Mouse (Mus musculus) heart, embryonic 14.5 days (tissue): ENCODE data around the gene Zfp292. TPM values are rescaled to one million over a fixed set of nuclear protein-coding genes. Genes with fewer than 3 reads are reported as not detected.

Experiments used
- ATAC-seq: fragments of 200-750 bp; cut with Nextera tagmentation; 2 replicates; pipeline ENCODE4 v1.8.0; 2017; ENCODE audit warnings: low read depth, moderate TSS enrichment; ENCODE audit not compliant: insufficient number of reproducible peaks, insufficient read depth, low FRiP score
- H3K27ac ChIP-seq, 2 experiments: fragments of 200-500 bp in 1 of 2; fragments of 300-500 bp in 1 of 2; sonication (generic) in 1 of 2; replicated peaks in 1 of 2; 2 replicates each; pipeline ENCODE4 v1.5.1; 2012 to 2014; ENCODE audit warnings: low read depth in 2 of 2, low read length in 2 of 2, control low read depth in 1 of 2, mild to moderate bottlenecking in 1 of 2, mixed read lengths in 1 of 2; ENCODE audit not compliant: control insufficient read depth in 1 of 2, insufficient read depth in 1 of 2
- H3K27me3 ChIP-seq: fragments of 300-500 bp; sonication (generic); 2 replicates; pipeline ENCODE4 v1.6.1; 2014; ENCODE audit warnings: mild to moderate bottlenecking, low read length, control low read depth; ENCODE audit not compliant: control insufficient read depth, insufficient read depth
- H3K36me3 ChIP-seq: fragments of 300-500 bp; sonication (generic); 2 replicates; pipeline ENCODE4 v1.6.1; 2014; ENCODE audit warnings: mild to moderate bottlenecking, control low read depth, low read length, mixed read lengths; ENCODE audit not compliant: control insufficient read depth, insufficient read depth
- H3K4me1 ChIP-seq, 2 experiments: fragments of 200-500 bp in 1 of 2; fragments of 300-500 bp in 1 of 2; sonication (generic) in 1 of 2; 2 replicates each; pipeline ENCODE4 v1.6.1; 2012 to 2014; ENCODE audit warnings: low read length in 2 of 2, control low read depth in 1 of 2, mixed read lengths in 1 of 2; ENCODE audit not compliant: control insufficient read depth in 2 of 2, insufficient read depth in 2 of 2
- H3K4me2 ChIP-seq: fragments of 300-500 bp; sonication (generic); 2 replicates; pipeline ENCODE4 v1.6.1; 2014; ENCODE audit warnings: mild to moderate bottlenecking, low read length
- H3K4me3 ChIP-seq, 2 experiments: fragments of 200-500 bp in 1 of 2; fragments of 300-500 bp in 1 of 2; sonication (generic) in 1 of 2; 2 replicates each; pipeline ENCODE4 v1.5.1; 2012 to 2014; ENCODE audit warnings: low read length in 2 of 2, mild to moderate bottlenecking in 2 of 2, control low read depth in 1 of 2, low read depth in 1 of 2, moderate library complexity in 1 of 2; ENCODE audit not compliant: control insufficient read depth in 1 of 2, insufficient read depth in 1 of 2
- H3K9ac ChIP-seq: fragments of 300-500 bp; sonication (generic); 2 replicates; pipeline ENCODE4 v1.6.1; 2014; ENCODE audit warnings: mild to moderate bottlenecking, low read length
- H3K9me3 ChIP-seq: fragments of 300-500 bp; sonication (generic); 2 replicates; pipeline ENCODE4 v1.6.1; 2016; ENCODE audit warnings: low read length, control low read depth; ENCODE audit not compliant: control insufficient read depth
- WGBS: fragments of 180-500 bp; shearing (Covaris S2); extraction: QIAGEN DNeasy Blood & Tissue Kit; methylation state at CpG from one replicate; pipeline ENCODE4 v1.1.7; 2014; 5-methylcytosine and 5-hydroxymethylcytosine counted together
- polyA plus RNA-seq: library from polyadenylated mRNA; unstranded; fragments of >200 nt; fragmentation: Nextera tagmentation; extraction: Ambion mirVana; gene quantifications from 2 replicates; pipeline ENCODE4 v1.2.1, GENCODE M21; 2014

Zfp292 gene
- polyA plus RNA-seq, 1 experiment from 2014 or later: 17.8 TPM

GRCm38 (mm10) chr4:34756163-34756562, 126.6 kb downstream of the Zfp292 start, which contains the start of gene Gm136:
Gene Gm136 (minus strand): TSS chr4:34756263.
- Histone ChIP-seq H3K4me3 (no peak within 1 kb of the TSS), H3K27ac (no peak within 1 kb of the TSS), H3K27me3 (no peaks in the 10 kb centered on the region), H3K9ac (no peak within 1 kb of the TSS), H3K36me3 (no peaks in the 10 kb centered on the region), H3K9me3 (no peaks in the 10 kb centered on the region), H3K4me1 (no peaks in the 10 kb centered on the region), H3K4me2 (no peak within 1 kb of the TSS)
- no peak for ATAC-seq
- 71% methylated on average over 1 of the region's 1 CpGs for WGBS

Other genes with a start within 250 kb of the Zfp292 start
- gene Slc35a1, start 195.5 kb downstream of the Zfp292 start, polyA plus RNA-seq: 47.9 and 55.7 TPM in 2 replicates
- 0.38 TPM in 1 of 2 replicates, not detected in the other for gene Cfap206, start 152.8 kb downstream of the Zfp292 start, polyA plus RNA-seq
- gene Gm136, start 126.7 kb downstream of the Zfp292 start, polyA plus RNA-seq: not detected in 2 replicates
- 68.0 and 84.5 TPM in 2 replicates for gene Smim8, start 104.5 kb downstream of the Zfp292 start, polyA plus RNA-seq
- not detected in 2 replicates for gene Cga, start 10.8 kb upstream of the Zfp292 start, polyA plus RNA-seq